Mouse (Mus musculus) kidney, adult 2 months (tissue): Measurements from ENCODE around the gene Psme3. TPM values are rescaled to one million over a fixed set of nuclear protein-coding genes. Genes with fewer than 3 reads are reported as not detected.
"Not testable (repeated sequence)": the region's sequence is repeated elsewhere in the genome, so short reads cannot be mapped to it uniquely, and the experiment has no call there.

ENCODE experiments used
- DNase-seq: peaks from one replicate; pipeline ENCODE4 v3.0.0; 2021
- H3K27ac ChIP-seq: fragments of 200-500 bp; 2 replicates; pipeline ENCODE4 v1.5.1; 2012; ENCODE audit warnings: low read depth, low read length, control low read depth, inconsistent platforms; ENCODE audit not compliant: insufficient read depth
- H3K27me3 ChIP-seq: fragments of 200-500 bp; replicated peaks from 2 replicates; pipeline ENCODE4 v1.6.1; 2012; ENCODE audit warnings: mild to moderate bottlenecking, moderate library complexity, low read length, inconsistent platforms; ENCODE audit not compliant: control insufficient read depth, insufficient read depth
- H3K36me3 ChIP-seq: fragments of 200-500 bp; 2 replicates; pipeline ENCODE4 v1.6.1; 2012; ENCODE audit warnings: mild to moderate bottlenecking, moderate library complexity, low read length, inconsistent platforms; ENCODE audit not compliant: control insufficient read depth, insufficient read depth
- H3K4me1 ChIP-seq: fragments of 200-500 bp; 2 replicates; pipeline ENCODE4 v1.6.1; 2011; ENCODE audit warnings: low read length; ENCODE audit not compliant: control insufficient read depth, insufficient read depth
- H3K4me3 ChIP-seq: fragments of 200-500 bp; 2 replicates; pipeline ENCODE4 v1.5.1; 2011; ENCODE audit warnings: mild to moderate bottlenecking, low read depth, low read length, control low read depth; ENCODE audit not compliant: insufficient read depth
- CTCF ChIP-seq: fragments of 200-500 bp; conservative IDR thresholded peaks from 2 replicates; pipeline ENCODE4 v1.5.1; 2011; ENCODE audit warnings: low read depth, mild to moderate bottlenecking, control low read depth, low read length, moderate library complexity, mixed read lengths; ENCODE audit not compliant: insufficient read depth, insufficient read length
- POLR2A ChIP-seq: fragments of 200-500 bp; IDR thresholded peaks from one replicate; pipeline ENCODE4 v1.6.1; 2011; ENCODE audit warnings: low read depth, low read length, control low read depth
- WGBS: fragments of 180-500 bp; shearing (Covaris S2); methylation state at CpG from one replicate; pipeline ENCODE4 v1.1.7; 2018; 5-methylcytosine and 5-hydroxymethylcytosine counted together
- polyA plus RNA-seq: library from polyadenylated mRNA; depleted of rRNA; stranded (reverse); fragments of >200 nt; gene quantifications from 2 replicates; pipeline ENCODE4 v1.2.3, GENCODE M21; 2012

Gene Psme3
- polyA plus RNA-seq, 1 experiment: 75.5 TPM

DNA sequence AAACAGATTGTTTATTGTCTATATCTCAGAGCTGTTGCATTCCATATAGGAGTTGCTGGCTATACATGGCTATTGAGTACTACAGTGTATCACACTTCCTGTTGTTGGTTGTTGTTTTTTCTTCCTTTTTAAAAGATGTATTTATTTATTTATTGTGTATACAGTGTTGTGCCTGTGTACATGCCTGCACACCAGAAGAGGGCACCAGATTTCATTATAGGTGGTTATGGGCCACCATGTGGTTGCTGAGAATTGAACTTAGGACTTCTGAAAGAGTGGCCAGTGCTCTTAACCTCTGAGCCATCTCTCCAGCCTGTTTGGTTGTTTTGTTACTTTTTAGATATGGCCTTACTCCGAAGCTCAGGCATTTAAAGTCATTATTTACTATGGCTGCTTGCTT, 1.4 kb upstream of the Psme3 start:
- Histone ChIP-seq H3K27me3 (no peaks in the 10 kb centered on the region), H3K27ac (no peak overlapping the region), H3K4me3 (no peak overlapping the region), H3K36me3 (peaks cover 3% of the 10 kb centered on the region), H3K4me1 (no peaks in the 10 kb centered on the region; the same call in 1 of the 2 replicates)
- TF ChIP-seq CTCF (no peak), POLR2A (no peak)
- DNase-seq: no peak
- WGBS: 95% methylated on average over 1 of the region's 1 CpGs

DNA sequence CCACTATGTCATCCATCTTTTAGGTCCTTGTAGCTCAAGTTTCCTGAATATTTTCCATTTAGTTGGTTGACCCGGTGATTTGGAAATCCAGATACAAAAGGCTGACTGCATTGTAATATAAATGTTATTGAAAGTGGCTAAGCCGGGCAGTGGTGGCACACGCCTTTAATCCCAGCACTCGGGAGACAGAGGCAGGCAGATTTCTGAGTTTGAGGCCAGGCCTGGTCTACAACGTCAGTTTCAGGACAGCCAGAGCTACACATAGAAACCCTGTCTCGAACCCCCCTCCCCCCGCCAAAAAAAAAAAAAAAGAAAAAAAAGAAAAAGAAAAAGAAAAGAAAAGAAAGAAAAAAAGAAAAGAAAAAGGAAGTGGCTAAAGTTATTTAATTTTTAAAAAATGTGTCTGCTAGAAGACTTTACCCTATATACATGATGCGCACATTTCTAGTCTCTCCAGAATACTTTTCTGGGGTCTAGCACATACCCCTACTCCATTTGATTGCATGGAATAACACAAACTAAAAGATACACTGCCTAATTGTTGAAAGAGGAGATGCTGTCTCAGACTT, 847 bp upstream of the Psme3 start:
- peak overlapping the region; percentile 88 for H3K4me3 ChIP-seq
- H3K4me1 ChIP-seq: no peaks in the 10 kb centered on the region; the same call in 1 of the 2 replicates
- H3K27ac ChIP-seq: peak overlapping the region; percentile 90; the same call in 1 of the 2 replicates
- no peak for TF ChIP-seq POLR2A
- TF ChIP-seq CTCF: no peak
- DNase-seq: no peak
- 84% methylated on average over 8 of the region's 8 CpGs for WGBS
- H3K27me3 ChIP-seq: no peaks in the 10 kb centered on the region
- H3K36me3 ChIP-seq: peaks cover 4% of the 10 kb centered on the region

DNA sequence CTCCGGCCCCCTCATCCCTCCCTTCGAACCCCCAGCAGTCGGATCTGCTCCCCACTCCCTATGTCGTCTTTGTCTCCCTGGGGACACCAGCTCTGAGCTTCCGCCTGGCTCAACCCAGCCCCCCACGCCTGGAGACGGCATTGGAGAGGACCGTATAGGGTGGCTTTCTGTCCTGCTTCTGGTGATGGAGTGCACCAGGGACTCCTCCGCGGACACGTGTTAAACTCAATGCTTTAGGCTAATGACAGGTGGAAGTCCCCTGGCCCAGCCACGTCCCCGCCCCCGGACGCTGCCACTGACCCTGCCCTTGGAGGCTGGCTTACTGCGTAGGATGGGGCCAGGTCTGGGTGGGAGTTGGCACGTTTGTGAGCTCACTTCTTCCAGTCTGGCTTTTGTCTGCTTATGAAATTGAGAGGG, 496 bp downstream of the Psme3 start:
- Histone ChIP-seq H3K27ac (0 out of 2 replicates have a peak overlapping the region, but pooled peaks have one; percentile 9), H3K4me1 (no peaks in the 10 kb centered on the region; the same call in 1 of the 2 replicates), H3K4me3 (peak overlapping the region; percentile 88), H3K27me3 (no peaks in the 10 kb centered on the region), H3K36me3 (peaks cover 8% of the 10 kb centered on the region)
- WGBS: under 1% methylated on average over 17 of the region's 17 CpGs
- no peak for DNase-seq
- TF ChIP-seq POLR2A (no peak), CTCF (no peak)

DNA sequence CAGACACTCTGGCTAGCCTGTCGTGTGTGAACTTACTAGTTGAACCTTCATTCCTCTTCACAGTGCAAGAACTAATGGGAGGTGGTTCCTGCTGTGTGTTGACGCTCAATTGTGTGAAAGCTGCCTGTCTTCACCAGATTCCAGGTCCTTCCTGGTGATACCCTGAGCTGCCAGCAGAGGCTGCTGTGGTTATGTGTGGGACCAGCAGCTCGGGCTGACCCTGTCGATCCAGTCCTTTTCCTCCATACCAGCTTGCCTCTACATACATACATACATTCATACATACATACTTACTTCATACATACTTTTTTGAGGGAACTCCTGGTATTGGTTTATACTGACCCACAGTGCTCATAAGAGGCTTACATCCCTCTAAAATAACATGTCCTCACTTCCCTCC, 7.6 kb downstream of the Psme3 start:
- 4% methylated on average over 4 of the region's 4 CpGs for WGBS
- TF ChIP-seq CTCF (peak; percentile 99), POLR2A (no peak)
- Histone ChIP-seq H3K4me3 (no peak overlapping the region), H3K27ac (no peak overlapping the region), H3K36me3 (peaks cover 11% of the 10 kb centered on the region), H3K27me3 (no peaks in the 10 kb centered on the region), H3K4me1 (no peaks in the 10 kb centered on the region)
- DNase-seq: peak; percentile 86

DNA sequence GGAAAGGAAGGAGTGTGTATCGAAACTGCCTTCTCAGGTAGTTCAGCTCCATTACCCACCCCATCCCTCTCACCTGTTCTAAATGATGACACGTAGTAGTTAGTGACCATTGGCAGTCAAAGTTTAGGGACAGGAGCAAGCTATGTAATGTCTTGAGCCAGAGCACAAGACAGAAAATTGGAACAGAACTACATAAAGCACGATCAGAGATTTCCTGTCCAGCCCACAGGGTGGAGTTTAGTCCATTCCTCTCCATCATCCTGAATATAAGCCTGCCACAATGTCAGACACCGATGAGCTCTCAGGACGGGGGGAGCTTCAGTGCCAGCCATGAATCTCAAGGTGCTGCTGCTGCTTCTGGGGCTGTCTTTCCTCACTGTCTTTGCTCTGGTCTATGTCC, 8.8 kb downstream of the Psme3 start, which contains the start of gene Aoc2:
Aoc2 (plus strand) TSS at position 301 of the 400 bp plus-strand sequence.
- Histone ChIP-seq H3K36me3 (peaks cover 7% of the 10 kb centered on the region), H3K27ac (no peak within 1 kb of the TSS), H3K4me1 (no peaks in the 10 kb centered on the region), H3K4me3 (no peak within 1 kb of the TSS), H3K27me3 (no peaks in the 10 kb centered on the region)
- WGBS: 69% methylated on average over 5 of the region's 5 CpGs
- TF ChIP-seq POLR2A: no peak
- DNase-seq: no peak

DNA sequence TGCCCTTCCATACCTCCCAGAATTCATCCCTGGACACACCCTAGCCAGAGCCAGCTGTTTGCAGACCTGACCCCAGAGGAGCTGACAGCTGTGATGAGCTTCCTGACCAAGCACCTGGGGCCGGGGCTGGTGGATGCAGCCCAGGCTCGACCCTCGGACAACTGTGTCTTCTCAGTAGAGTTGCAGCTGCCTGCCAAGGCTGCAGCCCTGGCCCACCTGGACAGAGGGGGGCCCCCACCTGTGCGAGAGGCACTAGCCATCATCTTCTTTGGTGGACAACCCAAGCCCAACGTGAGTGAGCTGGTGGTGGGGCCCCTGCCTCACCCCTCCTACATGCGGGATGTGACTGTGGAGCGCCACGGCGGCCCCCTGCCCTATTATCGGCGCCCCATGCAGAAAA, 9.2 kb downstream of the Psme3 start:
- H3K27ac ChIP-seq, H3K4me1 ChIP-seq, H3K27me3 ChIP-seq, H3K36me3 ChIP-seq, DNase-seq, H3K4me3 ChIP-seq: not testable (repeated sequence)
- 95% methylated on average over 11 of the region's 11 CpGs for WGBS

DNA sequence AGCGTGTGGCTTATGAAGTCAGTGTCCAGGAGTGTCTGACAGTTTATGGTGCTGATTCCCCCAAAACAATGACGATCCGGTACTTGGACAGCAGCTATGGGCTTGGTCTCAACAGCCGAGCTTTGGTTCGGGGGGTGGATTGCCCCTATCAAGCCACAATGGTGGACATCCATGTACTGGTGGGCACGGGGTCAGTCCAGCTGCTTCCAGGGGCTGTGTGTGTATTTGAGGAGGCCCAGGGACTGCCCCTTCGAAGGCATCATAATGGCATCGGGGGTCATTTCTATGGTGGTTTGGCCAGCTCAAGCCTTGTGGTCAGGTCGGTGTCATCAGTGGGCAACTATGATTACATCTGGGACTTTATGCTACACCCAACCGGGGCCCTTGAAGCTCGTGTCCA, 10.1 kb downstream of the Psme3 start:
- Histone ChIP-seq H3K27ac (no peak overlapping the region), H3K36me3 (peaks cover 3% of the 10 kb centered on the region), H3K27me3 (no peaks in the 10 kb centered on the region), H3K4me3 (no peak overlapping the region), H3K4me1 (no peaks in the 10 kb centered on the region)
- DNase-seq: no peak
- 88% methylated on average over 11 of the region's 11 CpGs for WGBS
- TF ChIP-seq CTCF (no peak), POLR2A (no peak)

DNA sequence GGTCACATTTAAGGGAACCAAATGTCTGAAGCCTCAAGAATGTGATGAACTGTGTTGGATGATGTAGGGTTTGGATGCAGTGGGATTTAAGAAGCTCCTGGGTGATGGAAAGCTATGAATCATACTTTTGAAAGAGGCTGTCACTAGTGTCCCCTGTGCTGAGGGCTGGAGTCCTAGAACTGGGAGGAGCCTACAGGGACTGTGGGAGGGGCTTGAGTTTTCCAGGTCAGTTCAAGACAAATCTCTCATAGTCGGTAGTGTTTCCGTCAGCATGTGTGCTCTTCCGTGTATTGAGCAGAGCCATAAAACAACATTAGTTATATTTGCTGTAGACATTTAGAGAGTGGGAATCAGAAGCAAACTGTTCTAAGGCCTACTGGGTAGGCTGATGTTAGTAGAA, 11.3 kb downstream of the Psme3 start:
- H3K36me3 ChIP-seq: peaks cover 3% of the 10 kb centered on the region; the same call in 1 of the 2 replicates
- no peak overlapping the region for H3K4me3 ChIP-seq
- TF ChIP-seq CTCF: no peak
- no peak for TF ChIP-seq POLR2A
- no peak overlapping the region for H3K27ac ChIP-seq
- no peaks in the 10 kb centered on the region for H3K27me3 ChIP-seq
- DNase-seq: peak; percentile 35
- 30% methylated on average over 3 of the region's 3 CpGs for WGBS
- no peaks in the 10 kb centered on the region for H3K4me1 ChIP-seq
